Mouse (Mus musculus): ENCODE results near the gene Fcgr4. TPM values are rescaled to one million over a fixed set of nuclear protein-coding genes. Genes with fewer than 3 reads are reported as not detected.
"Not testable (repeated sequence)": the region's sequence is repeated elsewhere in the genome, so short reads cannot be mapped to it uniquely, and the experiment has no call there.

The Fcgr4 gene
- total RNA-seq, 2 experiments from 2014 or later = not detected

DNA sequence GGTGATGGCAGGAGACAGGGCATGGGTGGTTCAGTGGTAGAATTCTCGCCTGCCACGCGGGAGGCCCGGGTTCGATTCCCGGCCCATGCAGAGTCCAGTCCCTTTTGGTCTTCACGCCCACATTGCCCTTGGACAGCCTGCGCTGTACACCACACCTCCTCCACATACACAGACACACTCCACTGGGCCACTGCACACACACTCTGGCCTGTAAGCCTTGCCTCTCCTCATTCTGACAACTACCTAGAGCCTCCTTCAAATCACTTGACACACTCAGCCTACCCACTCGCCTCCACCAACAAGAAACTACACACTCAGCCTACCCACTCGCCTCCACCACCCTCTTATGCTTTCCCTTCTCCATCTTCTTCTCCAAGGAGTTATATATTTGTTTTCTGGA lies 55.6 kb downstream of the Fcgr4 start:
- intact Hi-C loops (cut with DNase I); DNase-seq (ENCODE audit: low spot score in 2 of 2): not testable (repeated sequence)

DNA sequence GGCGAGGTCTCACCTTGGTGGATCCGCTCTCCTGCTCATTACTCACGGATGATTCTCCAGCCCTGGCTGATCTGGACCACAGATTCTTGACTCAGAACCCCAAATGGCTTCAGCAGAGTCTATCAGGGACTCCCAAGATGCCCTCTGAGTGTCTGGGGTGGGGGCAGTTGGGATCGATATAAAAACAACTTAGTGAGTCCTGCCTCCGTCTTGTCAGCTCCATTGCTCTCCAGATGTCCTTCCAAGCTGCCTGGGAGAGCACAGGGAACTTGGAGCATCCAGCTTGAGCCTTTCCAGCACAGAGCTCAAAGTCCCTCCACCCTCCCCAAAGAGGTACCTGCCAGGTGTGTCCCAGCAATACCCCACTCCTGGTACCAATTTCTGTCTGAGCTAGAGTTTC lies 57.5 kb downstream of the Fcgr4 start:
- DNase-seq (ENCODE audit: low spot score in 2 of 2); intact Hi-C loops (cut with DNase I): not testable (repeated sequence)

GRCm38 (mm10) chr1:171077192-171077591 lies 58.5 kb downstream of the Fcgr4 start:
- DNase-seq (ENCODE audit: low spot score in 2 of 2); intact Hi-C loops (cut with DNase I): not testable (repeated sequence)

DNA sequence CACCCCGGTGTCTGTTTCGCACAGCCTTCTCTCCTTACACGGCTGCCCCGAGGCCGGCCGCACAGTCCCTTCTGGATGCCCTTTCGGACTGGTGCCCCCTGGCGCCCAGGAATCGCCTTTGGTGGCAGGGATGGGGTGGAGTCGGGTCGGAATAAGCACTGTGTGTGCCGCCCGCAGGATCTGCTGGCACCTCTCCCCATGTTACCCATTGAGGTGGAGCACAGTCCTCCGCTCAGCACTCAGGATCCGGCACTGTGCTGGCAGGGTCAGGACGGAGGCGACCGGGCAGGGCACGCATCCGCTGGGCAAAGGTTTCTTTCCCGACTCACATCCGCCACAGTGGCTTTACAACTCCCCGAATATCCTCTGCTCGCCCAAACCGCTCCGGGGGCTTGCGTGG lies 59.2 kb downstream of the Fcgr4 start:
- intact Hi-C loops (cut with DNase I) = not testable (repeated sequence)
- DNase-seq (ENCODE audit: low spot score in 2 of 2) = peak; percentile 55 to 60

GRCm38 (mm10) chr1:171078419-171078818 lies 59.7 kb downstream of the Fcgr4 start:
- DNase-seq (ENCODE audit: low spot score in 2 of 2); intact Hi-C loops (cut with DNase I): not testable (repeated sequence)

DNA sequence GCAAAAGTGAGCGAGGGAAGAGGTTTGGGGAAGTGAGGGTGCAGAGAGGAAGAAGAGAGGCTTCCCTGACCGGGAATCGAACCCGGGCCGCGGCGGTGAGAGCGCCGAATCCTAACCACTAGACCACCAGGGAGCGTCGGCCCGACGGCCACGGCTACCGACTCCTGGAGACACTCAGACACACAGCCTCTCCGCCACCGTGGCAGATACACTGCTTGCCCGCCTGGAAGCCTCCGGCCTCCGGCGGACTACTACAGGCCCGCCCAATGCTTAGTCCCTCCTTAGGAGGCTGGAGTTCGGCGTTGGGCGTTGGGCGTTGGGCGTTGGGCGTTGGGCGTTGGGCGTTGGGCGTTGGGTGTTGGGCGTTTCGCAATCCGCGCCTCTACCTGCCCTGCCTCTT lies 60.6 kb downstream of the Fcgr4 start:
- DNase-seq (ENCODE audit: low spot score in 2 of 2); intact Hi-C loops (cut with DNase I): not testable (repeated sequence)

Small RNA genes lying within 50 kb of the gene (microRNA-seq; reads per million reads assigned to microRNA genes)
- not detected for gene Gm27552
- gene Mir6546 = not detected

Other genes starting within 250 kb of the Fcgr4 start
- 10 to 100 TPM; 53.3 to 59.4 TPM for gene Atf6, start 151.1 kb upstream of the Fcgr4 start, total RNA-seq (2021)
- gene Gm26620, start 133.9 kb upstream of the Fcgr4 start, total RNA-seq (2021) = under 1 TPM in 1 of 2 experiments, not detected in 1; 0.54 TPM
- 10 to 100 TPM; 14.0 to 17.3 TPM for gene Dusp12, start 133.4 kb upstream of the Fcgr4 start, total RNA-seq (2021)
- under 1 TPM; 0.32 to 0.81 TPM for gene Fcrlb, start 106.0 kb upstream of the Fcgr4 start, total RNA-seq (2021)
- not detected for gene Fcrla, start 91.3 kb upstream of the Fcgr4 start, total RNA-seq (2021)
- gene Fcgr2b, start 42.4 kb upstream of the Fcgr4 start, total RNA-seq (2021) = 1 to 10 TPM; 5.5 to 5.8 TPM
- 10 to 100 TPM in 1 of 2 experiments, 1 to 10 TPM in 1; 9.0 to 13.6 TPM for gene Fcgr3, start 46.0 kb downstream of the Fcgr4 start, total RNA-seq (2021)
- gene Cfap126, start 95.0 kb downstream of the Fcgr4 start, total RNA-seq (2021) = 1 to 10 TPM in 1 of 2 experiments, not detected in 1; 1.1 TPM
- 100 to 1,000 TPM; 200 to 204 TPM for gene Sdhc, start 131.7 kb downstream of the Fcgr4 start, total RNA-seq (2021)
- not detected for gene Mpz, start 131.8 kb downstream of the Fcgr4 start, total RNA-seq (2021)
- gene Pcp4l1, start 177.3 kb downstream of the Fcgr4 start, total RNA-seq (2021) = 100 to 1,000 TPM in 1 of 2 experiments, 10 to 100 TPM in 1; 95.1 to 123 TPM
- under 1 TPM in 1 of 2 experiments, not detected in 1; 0.17 TPM for gene Nr1i3, start 195.1 kb downstream of the Fcgr4 start, total RNA-seq (2021)
- 10 to 100 TPM; 81.7 to 86.7 TPM for gene Tomm40l, start 203.6 kb downstream of the Fcgr4 start, total RNA-seq (2021)
- 1 to 10 TPM; 1.8 to 2.3 TPM for gene Apoa2, start 206.1 kb downstream of the Fcgr4 start, total RNA-seq (2021)
- 10 to 100 TPM; 13.5 to 13.8 TPM for gene Fcer1g, start 215.4 kb downstream of the Fcgr4 start, total RNA-seq (2021)
- 10 to 100 TPM; 11.1 to 16.4 TPM for gene Adamts4, start 231.5 kb downstream of the Fcgr4 start, total RNA-seq (2021)
- gene Ndufs2, start 232.5 kb downstream of the Fcgr4 start, total RNA-seq (2021) = 100 to 1,000 TPM; 252 to 309 TPM

Data from left cerebral cortex, postnatal 36 days (tissue).